Mouse (Mus musculus): ENCODE results near the gene Lcmt2.
"Not testable (repeated sequence)": the region's sequence is repeated elsewhere in the genome, so short reads cannot be mapped to it uniquely, and the experiment has no call there.

Lcmt2 gene

DNA sequence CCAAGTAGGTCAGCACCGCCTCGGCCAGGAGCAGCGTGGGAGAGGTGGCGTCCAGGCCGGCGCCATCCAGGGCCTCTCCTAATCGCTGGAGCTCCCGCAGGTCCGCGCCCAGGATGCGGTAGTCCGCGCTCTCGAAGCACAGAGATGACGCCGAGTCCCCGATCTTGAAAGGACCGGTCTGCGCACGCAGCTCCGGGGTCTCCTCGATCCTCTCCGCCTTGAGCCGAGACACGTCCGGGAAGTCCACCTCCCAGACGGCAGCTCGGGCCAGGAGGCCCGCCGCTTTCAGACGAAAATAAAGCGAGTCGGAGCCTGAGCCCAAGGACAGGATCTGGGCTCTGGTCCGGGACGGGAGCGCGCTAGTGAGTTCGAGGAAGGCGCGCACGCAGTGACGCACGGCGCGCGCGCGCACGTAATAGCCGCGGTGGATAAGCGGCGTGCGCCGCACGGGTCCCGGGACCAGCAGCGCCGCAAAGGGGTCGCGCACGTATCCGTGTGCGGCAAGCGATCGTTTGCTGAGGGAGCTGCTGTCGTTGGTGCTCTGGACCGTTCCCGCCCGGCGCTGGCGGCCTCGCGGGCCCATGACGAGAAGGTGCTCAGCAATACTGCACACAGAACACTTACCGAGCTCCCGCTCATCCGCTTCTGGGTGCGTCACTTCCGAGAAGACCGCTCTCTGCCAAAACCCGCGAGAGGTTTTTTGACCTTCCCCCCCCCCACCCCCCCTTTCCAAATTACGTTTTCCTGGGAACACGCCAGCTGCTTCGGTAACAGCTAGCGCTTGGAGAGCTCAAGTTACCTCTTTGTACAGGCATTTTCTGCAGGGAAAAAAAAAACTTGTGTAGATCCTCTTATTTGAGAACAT, at the start of gene Lcmt2, which contains the start of gene Adal:
Gene Lcmt2 (minus strand): TSS at position 636 of the 865 bp plus-strand sequence.
Gene Adal (plus strand): TSS at position 411 of the 865 bp plus-strand sequence.
- peak; percentile 90 for DNase-seq

DNA sequence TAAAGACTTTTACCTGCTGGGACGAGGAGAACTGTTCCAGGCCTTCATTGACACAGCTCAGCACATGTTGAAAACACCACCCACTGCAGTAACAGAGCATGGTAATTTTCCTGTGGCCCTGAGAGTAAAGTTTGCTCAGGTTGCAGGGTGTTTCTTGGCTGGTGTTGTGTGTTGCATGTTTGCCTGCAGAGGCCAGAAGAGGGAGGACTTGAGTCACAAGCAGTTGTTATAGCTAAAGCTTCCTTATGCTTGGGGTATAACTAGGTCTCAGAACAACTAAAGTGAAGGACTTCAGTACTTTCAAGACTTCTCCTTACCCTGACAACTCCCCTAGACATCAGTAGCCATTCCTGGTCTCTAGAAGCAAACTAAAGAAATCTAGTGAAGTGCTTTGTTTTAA, 48.1 kb upstream of the Lcmt2 start:
- DNase-seq: no peak

DNA sequence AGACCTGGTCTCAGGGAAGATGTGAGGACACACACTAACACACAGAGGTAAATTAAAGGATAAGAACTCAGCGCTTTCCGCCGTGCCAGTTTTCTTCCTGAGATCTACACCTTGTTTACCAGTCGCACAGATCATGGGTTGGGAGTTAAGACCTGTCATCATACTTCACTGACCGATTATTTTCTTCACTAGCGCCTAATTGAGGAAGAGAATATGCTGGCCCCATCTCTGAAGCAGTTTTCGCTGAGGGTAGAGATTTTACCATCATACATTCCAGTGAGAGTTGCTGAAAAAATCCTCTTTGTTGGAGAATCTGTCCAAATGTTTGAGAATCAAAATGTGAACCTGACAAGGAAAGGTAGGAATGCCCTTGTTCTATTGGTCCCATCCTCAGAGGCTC, 43.7 kb upstream of the Lcmt2 start:
- no peak for DNase-seq

DNA sequence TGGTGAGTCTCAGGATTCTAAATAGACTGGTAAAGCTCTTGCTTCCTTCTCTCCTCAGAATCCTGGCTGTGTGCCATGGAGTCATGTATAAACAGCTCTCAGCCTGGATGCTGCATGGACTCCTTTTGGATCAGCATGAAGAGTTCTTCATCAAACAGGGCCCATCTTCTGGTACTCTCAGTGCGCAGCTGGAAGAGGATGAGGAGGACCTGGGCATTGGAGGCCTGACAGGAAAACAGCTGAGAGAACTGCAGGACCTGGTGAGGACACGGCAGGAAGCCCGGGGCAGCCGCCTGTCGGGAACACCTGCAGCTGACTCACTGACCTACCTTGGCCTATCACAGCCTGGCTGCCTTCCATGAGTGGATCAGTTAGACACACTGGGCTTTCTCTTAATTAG, 43.0 kb upstream of the Lcmt2 start:
- no peak for DNase-seq

DNA sequence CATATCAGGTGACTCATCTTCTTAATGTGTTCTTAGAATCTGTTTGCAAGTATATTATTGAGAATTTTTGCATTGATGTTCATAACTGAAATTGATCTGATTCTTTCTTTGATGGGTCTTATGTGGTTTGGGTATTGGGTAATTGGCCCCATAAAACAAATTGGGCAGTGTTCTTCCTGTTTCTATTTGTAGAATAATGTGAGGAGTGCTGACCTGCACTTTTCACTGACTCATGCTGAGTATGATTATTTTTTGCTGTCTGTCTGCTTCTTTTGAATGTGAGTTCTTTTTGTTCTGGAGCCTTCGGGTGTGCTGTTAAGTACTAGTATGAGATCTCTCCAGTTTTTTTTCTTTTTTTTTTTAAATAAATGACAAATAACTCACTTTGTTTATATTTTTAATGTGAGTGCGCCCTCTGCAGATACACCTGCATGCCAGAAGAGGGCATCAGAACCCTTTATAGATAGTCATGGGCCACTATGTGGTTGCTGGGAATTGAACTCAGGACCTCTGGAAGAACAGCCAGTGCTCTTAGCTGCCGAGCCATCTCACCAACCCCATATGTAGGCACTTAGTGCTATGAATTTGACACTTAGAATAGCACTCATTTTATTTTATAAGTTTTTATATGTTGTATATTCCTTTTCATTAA, 38.5 kb upstream of the Lcmt2 start:
- DNase-seq: no peak

DNA sequence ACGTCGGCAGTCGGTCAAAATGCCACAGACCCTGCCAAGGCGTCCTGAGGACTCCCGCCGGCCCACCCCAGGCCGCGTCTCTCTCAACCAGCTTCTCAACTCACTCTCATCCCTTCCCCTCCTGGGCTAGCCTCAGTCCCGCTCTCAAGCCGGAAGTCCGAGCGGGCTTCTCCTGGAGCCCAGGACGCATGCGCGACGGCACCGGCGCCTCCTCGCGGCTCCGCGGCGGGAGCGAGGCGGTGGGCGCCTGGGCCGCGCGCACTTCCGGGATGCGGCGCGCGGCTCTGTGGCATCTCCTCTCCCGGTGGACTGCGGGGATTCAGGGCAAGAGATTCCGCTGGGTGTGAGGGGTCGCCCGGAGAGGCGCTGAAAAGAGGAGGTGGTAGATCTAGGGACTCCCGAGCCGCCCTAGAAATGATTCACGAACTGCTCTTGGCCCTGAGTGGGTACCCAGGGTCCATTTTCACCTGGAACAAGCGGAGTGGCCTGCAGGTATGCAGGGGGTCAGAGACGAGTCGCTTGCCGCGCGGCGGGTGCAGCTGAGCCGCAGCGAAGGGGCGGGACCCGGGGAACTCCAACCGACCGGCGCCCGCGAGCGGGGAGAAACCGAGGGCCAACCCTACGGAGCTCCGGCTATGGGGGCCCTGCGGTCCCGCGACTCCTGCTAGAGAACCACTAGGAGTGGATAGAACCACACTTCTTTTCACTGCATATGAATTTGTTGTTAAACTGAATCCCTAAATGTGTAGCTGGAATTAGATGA, 30.7 kb upstream of the Lcmt2 start, which contains the start of gene Zscan29:
Gene Zscan29 (minus strand): TSS at position 146 of the 763 bp plus-strand sequence.
- peak; percentile 88 for DNase-seq

DNA sequence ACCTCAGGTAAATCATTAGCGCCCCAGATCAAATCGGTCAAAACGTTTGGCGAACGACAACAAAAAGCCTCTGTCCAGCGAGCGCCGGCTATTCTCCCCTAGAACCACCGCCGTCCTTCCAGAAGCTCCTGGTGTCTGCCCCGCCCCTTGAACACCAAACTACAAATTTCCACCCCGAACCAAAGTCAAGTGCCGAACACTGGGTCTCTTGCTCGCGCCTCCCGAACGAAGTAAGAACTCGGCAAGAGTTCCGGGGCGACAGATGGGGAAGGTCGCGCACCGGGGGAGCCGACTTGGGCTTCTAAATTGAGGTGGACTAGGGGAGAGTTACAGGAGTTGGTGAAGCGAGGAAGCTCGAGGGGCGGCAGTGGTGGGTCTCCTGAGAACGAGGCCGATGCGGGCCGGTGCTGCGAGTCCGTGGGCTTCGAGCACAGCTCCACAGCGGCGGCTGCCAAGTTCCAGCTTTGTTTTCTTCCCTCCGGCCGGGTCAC, 30.1 kb upstream of the Lcmt2 start, which contains the start of gene Tubgcp4:
Gene Tubgcp4 (plus strand): TSS at position 174 of the 491 bp plus-strand sequence.
- no peak for DNase-seq

DNA sequence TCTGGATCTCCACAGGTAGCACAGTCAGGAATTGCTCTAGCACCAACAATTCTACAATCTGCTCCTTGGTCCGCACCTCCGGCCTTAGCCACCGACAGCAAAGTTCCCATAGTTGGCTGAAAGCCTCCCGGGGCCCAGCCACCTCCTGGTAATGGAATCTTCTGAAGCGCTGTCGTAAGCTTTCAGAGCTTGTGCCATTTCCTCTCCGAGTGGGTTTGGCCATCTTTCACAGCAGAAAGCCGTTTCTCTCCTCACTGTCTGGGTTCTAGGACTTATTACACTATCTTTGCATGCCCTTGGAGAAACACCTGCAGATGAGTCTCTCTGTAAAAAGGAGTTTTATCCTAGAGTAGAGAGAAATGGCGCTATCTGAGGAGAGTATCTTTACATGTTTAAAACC, 29.4 kb upstream of the Lcmt2 start:
- no peak for DNase-seq

DNA sequence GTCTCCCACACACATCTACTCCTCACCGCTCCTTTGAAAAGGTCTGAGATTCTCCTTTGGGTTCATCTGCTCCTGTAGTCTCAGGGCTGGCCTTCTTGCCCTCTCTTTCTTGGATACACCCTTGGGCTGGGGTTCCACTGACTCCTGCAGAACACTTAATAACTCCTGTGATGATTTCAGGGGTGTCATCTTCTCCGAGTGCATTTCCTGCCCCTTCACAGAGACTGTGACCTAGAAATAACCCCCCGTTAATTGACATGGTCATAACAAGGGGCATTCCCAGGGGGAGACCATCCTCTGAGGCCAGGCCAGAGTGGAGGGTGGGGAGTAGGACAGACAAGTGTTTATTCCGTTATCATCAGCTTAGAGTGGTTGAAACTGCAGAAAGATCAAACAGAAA, 28.7 kb upstream of the Lcmt2 start:
- no peak for DNase-seq

DNA sequence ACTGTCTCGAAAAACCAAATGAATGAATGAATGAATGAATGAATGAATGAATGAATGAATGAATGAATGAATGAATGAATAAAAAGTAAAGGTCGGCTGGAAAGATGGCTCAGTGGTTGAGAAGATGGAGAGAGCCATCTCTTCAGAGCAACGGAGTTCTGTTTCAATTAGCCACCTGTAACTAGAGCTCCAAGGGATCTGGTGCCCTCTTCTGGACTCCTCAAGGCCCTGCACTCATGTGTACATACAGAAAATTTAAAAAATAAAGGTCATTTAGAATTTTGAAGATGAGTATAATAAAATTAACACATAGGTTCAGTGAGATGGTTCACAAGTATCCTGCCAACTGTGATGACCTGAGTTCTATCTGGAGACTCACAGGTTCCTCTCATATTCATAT, 12.6 kb upstream of the Lcmt2 start:
- no peak for DNase-seq

DNA sequence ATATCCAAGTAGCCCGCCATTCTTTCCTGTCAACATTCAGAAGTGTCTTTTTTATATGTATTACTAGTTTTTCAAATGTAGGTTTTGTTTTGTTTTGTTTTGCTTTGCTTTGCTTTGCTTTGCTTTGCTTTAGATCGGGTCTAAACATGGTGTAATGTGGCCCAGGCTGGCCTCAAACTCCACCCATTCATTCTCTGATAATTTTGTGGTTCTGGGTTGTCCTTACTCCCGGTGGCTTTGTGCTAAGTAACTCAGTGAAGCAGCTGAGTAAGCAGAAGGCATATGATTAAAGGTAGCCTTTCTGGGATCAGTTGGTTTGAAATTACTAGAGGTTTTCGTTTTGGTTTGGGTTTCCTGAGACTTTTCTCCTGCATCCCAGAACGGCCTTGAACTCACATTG, 9.2 kb upstream of the Lcmt2 start:
- no peak for DNase-seq

DNA sequence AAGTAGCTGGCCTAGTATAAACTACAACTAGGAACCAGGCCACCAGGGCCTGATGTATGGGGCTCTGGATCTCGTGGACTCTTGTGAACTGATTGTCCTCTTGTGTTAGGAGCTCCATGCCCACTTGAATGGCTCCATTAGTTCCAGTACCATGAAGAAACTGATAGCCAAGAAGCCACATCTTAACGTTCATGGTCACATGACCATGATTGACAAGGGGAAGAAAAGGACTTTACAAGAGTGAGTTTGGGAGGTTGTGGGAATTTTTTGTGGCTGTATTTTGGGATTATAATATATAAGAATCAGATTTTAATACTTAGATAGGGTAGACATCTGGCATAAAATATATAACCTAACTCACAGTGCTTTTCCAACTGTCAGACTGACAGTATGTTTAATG, 2.0 kb upstream of the Lcmt2 start:
- DNase-seq: no peak

DNA sequence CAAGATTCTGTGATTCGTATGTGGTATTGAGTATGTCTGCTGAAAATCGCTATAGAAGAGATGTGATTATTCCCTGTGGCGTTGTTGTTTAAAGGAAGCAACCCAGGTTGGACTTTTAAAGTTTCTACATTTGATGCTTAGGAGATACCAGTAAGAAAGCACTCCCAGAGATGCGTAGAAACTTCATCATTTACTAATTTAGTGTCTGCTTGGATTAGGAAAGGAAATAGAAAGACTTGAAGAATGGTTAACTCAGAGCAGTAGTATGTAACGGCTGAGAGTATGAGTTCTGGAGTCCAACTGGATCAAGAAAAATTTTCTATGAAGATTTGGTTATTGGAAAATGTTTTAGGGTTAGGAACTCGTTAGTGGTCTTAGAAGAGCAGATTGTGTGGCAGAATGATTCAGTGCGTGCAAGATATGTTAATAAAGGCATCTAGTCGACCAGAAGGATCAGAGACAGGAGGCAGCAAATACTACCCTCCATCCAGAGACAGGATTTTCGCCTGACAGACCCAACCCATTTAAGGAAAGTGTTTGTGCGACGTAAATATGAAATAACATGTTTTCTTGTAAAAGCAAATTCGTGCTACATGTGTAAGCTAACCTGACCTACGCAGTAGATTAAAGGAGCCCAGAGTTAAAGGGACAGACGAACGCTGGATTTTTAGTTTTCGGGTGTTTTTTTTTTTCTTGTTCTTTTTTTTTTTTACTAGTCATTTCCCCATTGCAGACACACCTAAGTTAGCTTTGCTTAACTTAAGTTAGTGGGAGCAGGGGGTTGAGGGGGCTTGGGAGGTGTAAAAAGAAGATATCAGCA, 973 bp upstream of the Lcmt2 start:
- no peak for DNase-seq

DNA sequence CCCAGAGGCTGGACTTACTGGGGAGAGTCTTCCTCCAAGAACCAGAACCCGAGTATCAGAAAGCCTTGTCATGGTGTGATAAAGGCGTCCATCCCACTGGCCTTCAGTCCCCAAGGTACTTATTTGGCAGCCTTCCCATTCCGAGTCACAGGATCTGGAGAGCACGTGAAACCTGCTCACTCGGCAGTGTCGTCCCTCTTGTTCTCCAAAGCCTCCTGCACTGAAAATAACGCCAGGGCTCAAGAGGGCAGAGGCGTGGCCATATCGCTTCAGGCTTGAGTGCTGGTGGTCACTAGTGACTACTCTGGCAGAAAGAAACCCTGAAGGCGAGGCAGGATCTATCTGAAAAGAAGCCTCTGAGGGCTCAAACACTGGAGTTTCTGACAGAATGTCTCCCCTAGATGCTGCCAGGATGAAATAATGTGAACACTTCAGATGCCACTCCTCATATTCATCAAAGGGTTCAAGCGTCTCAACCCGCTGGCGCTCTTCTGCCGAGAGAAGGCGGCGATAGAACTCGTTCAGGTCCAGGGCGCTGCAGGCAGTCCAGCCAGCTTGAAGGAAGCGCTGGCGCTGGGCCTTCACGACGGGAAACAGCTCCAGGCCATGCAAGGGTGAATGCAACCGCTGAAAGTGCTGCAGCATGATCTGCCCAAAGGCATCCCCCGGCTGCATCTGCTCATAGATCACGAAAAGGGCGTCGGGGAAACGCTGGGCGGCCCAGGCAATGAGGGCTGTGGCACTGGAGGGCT, 1.0 kb downstream of the Lcmt2 start:
- no peak for DNase-seq

DNA sequence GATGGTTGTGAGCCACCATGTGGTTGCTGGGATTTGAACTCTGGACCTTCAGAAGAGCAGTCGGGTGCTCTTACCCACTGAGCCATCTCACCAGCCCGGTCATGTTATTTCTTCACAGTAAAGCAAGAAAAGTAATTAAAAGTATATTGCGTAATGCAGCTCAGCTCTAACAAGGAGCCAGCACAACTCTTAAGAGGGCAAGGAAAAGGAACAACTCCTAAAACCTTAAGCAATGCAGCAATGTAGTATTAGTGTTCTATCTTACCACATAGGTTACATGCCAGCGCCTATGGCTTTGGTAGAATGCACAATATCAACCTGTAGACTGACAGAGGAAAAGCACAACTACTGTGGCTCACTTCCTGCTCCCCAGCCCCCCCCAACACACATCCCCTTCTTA, 3.1 kb downstream of the Lcmt2 start:
- DNase-seq: no peak

DNA sequence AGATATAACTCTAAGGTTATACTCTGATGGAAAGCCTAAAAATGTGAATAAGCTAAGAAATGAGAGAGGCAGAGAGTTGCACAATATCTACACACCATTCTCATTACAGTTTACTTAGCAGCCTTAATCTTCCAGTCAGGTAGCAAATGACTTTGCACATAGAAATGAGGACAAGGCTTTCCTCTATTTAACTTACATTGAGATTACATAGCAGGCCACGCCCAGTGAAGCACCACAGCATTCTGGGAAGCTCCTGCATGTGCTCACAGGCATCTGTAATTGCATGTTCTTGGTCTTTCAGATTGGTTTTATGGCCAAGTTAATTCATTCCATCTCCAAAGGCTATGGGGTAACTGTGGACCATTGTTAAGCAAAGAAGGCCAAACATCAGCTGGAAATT, 7.6 kb downstream of the Lcmt2 start:
- DNase-seq: no peak

DNA sequence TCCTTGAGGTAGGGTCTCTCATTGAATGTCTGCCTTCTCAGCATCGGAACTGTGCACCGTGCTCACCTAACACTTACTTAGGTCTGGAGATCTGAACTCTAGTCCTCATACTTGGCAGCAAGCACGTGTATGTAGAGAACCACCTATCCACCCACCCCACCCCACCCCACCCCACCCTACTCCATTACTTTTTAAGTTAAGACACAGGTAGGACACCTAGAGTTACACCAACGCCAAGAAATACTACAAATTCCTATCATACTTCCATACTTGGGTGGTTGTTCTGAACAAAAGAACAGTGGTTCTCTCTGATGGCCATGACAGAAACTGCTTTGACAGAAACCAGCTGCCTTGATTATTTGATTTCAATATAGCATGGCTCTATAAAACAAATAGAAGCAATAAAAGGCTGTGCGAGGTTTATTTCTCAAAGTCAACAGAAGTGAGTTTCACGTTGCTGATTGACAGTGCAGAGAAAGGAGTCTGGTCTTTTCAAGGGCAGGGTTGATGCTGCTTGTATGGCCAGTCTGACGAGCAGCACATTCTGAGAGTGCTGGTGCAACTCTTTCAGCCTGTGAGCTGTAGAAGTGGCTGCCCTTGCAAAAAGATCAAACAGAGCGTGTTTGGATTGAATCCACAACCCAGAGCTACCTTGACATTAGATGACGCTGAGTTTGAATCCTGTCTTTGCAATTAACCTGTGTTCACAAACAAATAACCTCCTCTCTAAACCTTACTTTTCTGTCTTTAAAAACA, 11.4 kb downstream of the Lcmt2 start:
- DNase-seq: no peak

DNA sequence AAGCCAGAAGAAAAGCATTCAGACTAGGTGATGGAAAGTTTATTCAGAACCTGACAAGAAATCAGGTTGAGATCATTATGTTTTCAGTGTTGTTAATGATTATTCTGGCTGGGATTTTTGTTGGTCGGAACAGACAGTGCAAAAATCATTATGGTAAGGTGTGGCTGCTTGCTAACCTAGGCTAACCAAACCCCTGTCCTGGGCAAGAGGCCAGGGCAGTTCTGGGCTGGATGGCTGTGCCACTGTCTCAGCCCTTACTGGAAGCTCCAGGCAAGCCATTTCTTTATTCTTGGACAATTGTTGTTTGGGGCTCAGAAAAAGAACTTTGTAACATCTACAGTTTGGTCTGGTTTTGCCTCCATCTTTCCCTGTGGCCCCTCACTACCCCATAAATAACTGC, 12.9 kb downstream of the Lcmt2 start:
- no peak for DNase-seq

DNA sequence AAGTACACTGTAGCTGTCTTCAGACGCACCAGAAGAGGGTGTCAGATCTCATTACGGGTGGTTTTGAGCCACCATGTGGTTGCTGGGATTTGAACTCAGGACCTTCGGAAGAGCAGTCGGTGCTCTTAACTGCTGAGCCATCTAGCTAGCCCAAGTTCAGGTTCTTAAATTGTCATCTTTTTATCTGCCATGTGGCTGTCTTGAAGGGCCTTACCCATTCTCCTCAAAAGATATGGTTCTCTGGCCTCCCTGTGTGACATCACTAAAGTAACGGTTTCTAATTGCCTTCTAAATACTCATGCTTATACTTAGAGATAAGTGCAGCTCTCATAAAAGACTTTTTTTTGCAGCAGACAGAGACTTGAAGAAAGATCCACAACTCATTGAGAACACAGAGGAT, 14.2 kb downstream of the Lcmt2 start:
- not testable (repeated sequence) for DNase-seq

DNA sequence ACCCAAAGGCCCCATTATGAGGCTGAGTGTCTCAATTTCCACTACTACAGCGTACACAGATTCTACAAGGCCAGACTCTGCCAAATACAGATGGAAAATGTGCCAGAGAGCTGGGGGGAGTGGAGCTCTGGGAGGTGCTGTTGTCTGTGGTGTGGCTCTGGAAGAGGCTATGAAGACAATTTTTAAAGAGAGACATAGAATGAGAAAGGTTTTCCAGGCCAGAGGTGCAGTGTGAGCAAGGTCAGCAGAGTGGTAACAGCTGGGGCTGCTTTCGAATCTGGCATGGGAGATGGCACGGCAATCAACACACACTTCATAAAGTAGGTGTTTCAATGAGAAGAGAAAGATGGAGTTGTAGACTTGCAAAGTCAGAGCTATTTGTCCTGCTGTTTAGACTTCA, 21.2 kb downstream of the Lcmt2 start:
- DNase-seq: no peak

DNA sequence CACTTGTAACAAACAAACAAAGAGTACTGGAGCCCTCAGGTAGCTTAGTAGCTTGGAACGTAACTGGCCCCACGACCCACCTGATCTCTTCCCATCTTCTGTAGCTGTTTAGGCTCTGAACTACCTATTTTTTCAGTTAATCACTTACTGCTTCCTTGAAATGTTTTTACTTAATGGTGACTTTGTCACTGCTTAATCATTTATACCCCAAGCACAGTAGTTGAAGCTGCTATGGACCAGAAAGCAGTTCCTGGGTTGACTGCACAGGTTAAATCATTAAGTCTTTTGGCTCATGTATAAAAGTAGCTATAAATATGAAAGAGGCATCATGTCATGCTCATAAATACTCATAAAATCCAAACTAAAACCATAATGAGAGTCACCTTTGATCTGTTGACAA, 25.0 kb downstream of the Lcmt2 start:
- DNase-seq: no peak

Data from right cerebral cortex, postnatal 4 days (tissue).